Mouse (Mus musculus) layer of hippocampus, postnatal 36 days (tissue): ENCODE measurements around the gene Pdxp. TPM values are rescaled to one million over a fixed set of nuclear protein-coding genes. Genes with fewer than 3 reads are reported as not detected.
"Not testable (repeated sequence)": the region's sequence is repeated elsewhere in the genome, so short reads cannot be mapped to it uniquely, and the experiment has no call there.

Source experiments
- DNase-seq, 2 experiments: peaks; one replicate each; pipeline ENCODE4 v3.0.0; 2022
- total RNA-seq, 2 experiments: library from RNA; stranded (reverse); gene quantifications; 2 replicates each; pipeline ENCODE4 v1.2.3; 2021

The Pdxp gene
- total RNA-seq, result 100 to 1,000 TPM; 171 to 176 TPM

DNA sequence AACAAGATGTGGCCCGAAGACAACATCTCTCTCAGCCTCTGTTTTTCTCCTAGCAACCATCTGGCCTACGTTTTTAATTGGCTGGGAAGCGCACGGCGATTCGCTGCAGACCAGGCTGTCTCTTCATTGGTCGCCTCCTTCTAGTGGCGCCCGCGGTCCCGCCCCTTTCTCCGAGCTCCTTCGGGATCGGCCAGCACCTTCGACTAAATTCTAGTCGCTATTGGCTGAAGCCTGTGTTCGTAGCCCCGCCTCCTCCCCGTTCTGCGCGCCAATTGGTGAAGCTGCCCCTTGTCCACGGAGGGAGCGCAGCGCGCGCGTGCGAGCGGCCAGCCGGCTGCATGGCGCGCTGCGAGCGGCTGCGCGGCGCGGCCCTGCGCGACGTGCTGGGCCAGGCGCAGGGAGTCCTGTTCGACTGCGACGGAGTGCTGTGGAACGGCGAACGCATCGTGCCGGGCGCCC lies at the start of gene Pdxp:
TSS of gene Pdxp (plus strand) at position 288 of the 459 bp plus-strand sequence.
- peak; percentile 96 to 97 for DNase-seq

DNA sequence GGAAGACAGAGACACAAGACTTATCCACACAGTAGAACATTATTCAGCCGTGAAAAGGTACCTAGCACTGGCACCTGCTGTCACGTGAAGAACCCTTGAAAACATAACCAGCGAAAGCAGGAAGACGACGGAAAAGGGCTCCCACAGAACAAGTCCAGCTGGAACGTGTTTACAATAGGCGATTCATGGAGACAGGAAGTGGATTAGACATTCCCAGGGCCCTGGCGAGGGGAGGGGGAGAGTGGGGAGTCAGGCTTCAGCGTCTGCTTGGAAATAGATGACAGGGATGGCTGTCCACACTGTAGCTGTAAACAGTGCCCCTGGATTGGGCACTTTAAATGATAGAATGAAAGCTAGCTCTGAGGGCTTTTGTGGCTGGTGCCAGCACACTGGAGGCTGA lies 45.3 kb upstream of the Pdxp start:
- no peak for DNase-seq

DNA sequence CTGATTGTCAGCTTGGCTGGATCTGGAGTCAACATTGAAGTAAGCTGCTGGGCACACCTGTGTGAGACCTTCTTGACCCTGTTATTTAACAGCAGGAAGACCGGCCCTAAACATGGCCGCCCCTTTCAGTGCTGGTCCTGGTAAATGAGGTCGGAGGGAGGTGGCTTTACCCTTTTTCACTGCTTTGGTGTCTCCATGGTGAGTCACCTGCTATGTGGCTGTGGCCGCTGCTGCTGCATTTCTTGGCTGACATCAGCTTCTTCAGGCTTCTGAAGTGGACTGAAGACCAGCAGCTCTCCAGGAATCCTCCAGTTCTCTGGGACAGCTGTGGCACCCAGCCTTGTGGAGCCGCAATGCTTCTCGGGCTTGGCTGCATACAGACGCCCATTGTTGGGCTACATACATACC lies 44.9 kb upstream of the Pdxp start:
- DNase-seq, result no peak

DNA sequence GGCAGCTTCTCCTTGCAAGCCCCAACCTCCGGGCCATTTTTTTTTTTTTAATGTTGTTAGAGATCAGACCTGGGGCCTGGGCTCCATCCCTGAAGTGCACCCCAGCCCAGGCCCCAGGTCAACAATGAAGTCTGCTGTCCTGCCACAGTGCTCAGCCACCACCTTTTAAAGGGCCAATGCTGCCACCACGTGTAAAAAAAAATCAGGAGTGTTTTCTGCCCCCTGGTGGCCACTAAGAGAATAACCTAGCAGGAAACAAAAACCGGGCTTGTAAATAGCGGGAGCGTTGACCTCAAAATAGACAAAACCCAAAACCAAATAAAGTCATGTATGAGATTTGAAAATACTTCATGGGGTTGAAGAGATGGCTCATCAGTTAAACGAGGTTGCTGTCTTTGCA lies 43.9 kb upstream of the Pdxp start:
- DNase-seq, result peak in 1 of 2 experiments; percentile 23

DNA sequence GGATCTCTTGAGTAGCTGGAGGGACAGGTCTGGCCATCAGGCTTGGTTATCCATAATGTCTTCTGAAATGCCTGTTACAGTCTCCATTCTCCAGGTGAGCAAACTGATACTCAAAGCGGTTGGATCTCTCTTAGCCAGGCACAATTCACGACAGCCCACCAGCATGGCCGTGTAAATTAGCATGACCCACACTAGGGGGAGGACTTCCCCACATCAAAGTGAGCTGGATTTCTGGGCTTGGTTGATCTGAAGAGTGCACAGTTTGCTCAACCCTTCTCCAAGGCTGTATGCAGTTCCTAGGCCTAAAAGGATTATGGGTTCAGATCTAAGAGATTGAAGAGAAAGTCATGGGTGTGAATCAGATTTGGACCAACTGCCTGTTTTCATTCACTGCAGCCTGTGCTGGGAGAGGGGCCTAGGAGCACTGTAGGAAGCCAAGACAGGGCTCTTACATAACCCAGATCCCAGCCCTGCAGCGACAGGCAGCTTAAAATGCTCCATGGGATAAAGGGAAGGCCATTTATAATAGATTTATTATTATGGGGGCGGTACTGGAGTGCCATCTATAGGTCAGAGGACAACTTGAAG lies 41.6 kb upstream of the Pdxp start:
- DNase-seq, result no peak

DNA sequence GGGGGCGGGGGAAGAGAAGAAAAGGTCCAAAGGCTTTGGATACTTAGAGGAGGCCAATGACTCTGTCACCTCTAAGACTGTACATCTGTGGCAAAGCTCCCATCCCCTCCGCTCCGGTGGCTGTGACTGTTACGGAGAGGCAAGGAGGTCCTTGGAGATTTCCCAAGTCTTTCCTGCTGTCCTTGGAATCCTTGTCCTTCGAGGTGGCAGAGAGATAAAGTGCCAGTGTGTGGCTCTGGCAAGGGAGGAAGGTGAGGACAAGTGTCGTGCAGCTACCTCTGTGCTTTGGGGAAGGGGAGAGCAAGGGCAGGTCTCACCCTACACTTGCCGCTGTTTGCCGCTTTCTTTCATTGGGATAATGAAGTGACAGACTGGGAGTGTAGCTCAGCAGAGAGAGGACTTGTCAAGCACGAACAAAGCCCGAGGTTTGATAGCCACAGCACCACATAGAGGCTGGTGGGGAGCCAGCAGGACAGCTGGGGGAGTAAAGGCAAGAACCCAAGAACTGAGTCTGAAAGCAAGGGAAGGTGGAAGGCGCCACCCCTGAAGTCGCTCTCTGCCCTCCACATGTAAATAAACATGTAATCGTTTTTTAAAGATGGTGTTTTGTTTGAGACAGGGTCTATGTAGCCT lies 39.8 kb upstream of the Pdxp start:
- DNase-seq, result no peak

DNA sequence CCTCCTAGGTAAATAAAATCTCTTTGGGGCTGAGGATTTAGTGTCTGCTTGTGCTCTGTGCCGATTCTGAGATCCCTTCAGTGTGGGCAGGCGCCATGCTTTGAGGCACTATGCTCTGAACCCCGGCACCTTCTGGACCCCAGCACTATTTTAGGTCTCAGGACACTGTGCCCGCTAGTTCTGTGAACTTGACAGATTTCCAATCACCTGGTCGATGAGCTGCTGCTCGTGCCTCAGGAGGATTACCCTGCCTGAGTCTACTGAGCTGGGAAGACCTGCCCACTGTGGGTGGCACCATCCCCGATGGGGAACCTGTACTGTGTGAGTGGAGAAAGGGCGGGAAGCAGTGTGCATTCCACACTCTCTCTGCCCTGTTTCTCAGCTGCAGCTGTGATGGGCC lies 38.7 kb upstream of the Pdxp start:
- DNase-seq, result no peak

DNA sequence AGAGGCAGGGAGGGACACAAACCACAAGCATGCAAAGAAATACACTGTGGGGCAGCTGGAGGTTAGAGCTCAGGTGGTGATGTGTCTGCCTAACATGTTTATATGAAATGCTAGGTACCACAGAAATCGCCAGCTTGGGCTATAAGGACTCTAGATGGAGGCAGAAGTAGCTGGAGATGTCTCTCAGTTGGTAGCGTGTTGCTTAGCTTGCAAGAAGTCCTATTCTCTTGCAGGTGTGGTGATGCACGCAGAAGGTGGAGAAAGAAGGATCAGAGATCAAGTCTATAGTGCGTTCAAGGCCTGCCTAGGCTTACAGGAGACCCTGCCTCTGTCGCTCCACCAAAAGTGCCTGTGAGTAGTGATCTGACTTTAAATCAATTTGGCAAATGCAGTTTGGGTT lies 38.2 kb upstream of the Pdxp start:
- DNase-seq, result no peak

DNA sequence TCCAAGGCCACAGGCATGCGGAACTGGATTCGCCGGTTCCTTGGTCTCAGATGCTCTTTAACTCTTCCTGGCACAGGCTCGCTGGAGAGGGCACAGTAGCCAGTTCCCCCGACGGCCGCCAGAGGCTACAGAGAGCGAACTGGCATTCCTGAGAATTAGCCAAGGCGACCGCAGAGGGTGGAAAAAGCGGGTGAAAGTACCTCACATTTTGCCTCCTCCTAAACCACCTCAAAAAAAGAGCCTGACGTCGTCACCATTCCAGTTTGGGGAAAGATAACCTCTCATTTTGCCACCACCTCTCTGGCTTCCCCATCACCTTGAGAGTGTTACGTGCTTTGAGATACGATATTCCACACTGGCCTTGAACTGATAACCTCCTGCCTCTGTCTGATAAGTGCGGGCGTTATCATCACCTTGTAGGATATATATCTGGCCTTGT lies 37.4 kb upstream of the Pdxp start:
- DNase-seq, result peak; percentile 62 to 67

DNA sequence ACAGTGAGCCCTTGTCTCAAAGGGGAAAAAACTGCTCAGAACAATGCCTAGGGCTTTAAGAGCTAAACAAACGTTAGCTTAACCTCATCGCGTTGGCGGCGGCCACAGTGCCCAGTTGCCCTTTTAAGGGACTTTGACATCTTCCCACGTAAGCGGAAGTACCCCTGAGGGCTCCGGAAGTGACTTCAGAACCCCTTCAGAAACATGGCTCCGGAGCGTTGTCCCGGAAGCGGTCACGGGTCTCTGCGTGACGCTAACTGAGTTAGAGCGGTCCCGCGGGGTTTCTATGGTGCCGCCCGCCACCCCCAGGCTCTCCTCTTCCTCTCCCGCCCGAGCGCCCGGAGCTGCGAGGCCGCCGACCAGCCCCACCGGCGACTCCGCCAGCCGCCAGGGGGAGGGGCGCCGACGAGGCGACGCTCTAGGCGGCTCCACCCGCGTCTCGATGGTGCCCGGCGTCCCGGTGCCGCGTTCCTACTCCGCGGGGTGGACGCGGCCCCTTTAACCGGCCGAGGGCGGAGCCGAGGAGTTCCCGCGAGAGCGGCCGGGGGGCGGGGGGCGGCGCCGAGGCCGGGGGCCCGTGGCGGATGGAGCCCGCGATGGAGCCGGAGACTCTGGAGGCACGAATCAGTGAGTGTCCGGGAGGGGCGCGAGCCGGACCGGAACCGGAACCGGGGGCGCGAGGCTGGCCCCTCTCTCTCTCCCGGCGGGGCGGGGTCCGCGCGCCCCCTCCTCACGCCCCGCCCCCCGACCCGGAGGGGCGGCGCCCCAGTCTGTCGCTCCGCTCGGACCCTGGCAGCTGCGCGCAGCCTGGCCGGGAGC lies 36.5 kb upstream of the Pdxp start, which contains the start of gene Gga1:
TSS of gene Gga1 (plus strand) at position 200 of the 819 bp plus-strand sequence.
- DNase-seq, result peak; percentile 95

DNA sequence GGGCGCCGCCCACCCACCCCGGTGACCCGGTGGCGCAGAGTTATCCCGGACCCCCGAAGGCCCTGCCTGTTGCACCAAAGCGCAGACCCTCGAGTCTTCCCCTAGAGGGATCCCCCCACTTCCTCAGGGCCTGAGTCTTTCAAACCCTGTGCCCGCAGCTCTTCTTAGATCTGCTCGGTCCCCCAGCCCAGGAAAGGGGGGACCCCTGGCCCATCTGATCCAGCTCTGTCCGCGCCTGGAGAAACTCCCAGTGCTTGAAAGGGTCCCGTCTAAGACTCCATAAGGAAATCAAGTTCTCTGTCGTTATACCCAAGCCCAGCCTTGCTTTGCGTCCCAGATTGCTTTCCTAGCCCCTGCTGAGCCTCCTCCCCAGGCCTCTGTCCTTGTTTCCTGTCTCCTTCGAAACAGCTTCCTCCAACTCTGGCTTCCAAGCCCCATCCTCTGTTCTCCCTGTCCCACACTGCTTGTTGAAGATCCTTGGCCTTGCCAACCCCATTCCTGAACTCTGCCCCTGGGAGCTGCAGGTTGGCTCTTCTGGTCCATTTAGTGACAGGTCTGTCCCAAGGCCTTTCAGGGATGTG lies 35.8 kb upstream of the Pdxp start:
- peak in 1 of 2 experiments; percentile 31 for DNase-seq

DNA sequence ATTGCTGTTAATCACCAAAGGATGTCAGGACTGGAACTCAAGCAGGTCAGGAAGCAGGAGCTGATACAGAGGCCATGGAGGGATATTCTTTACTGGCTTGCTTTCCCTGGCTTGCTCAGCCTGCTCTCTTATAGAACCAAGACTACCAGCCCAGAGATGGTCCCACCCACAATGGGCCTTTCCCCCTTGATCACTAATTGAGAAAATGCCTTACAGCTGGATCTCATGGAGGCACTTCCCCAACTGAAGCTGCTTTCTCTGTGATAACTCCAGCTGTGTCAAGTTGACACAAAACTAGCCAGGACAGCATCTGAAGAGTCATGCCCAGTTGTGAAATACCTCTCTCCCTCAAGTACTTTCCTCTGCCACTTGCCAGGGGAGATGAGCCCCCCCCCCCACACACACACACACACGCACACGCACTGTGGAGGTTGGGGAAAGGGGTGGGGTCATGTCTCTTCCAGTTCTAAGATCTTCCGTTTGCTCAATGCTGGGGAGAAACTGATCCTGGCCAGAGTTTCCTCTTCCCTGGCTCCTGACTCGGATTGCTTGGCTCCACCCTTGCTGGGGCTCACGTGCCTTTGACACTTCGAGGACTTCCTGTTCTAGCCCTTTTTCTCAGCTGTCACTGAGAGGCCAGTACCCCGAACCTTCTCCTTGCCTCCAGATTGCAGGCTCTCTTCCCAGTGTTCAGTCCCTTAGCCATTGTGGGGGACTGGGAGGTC lies 34.8 kb upstream of the Pdxp start:
- not testable (repeated sequence) for DNase-seq

DNA sequence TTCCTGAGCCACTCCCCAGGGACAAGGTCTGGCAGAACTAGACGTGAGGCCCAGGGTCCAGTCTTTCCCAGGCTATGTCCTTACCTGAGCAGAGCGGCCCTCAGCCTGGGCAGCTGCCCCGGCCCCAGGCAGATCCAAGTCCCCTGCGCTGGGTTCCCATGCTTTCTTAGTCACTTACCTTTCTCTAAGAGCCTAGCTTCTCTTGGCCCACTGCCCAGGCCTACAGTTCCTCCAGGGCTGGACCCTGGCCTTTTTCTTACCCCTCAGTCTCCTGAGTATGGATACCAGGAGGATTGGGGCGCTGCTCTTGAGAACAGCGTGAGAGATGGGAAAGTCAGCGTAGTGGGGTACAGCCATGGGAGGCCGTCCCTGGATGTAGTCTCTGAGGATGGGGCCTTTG lies 33.3 kb upstream of the Pdxp start:
- DNase-seq, result no peak

DNA sequence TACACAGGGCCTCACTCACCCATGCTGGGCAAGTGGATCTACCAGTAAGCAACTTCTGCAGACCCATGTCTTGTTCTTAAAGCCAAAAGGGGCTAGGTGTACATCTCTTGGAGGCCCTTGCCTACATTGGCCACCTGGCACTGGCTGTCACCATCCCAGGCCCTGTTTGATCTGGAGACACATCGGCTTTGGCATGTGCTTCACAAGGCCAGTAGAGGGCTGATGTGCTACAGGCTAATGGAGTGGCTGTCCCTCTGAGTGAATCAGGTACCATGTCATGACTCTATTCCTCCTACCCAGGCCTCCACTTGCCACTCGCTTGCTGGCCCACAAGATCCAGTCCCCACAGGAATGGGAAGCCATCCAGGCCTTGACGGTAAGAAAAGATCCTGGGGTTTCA lies 31.9 kb upstream of the Pdxp start:
- no peak for DNase-seq

DNA sequence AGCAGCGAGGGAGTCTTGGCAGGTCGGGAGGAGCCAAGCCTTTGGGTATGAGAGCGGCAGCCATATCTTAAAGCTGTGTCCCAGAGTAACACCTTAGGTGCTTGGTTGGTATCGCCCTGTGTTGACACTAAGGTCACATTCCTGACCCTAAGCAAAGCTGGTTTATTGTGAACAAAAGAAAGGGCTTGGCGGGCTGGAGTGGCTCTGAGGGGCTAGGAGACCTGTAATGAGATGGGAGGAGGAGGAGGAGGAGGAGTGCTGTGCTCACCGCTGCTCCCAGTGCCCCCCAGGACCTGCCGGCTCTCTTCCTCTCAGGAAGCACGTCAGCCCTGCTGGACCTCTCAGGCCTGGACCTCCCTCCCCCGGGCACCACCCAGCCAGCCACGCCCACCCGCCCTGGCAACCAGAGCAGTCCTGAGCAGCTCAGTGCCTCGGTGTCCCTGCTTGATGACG lies 24.3 kb upstream of the Pdxp start:
- no peak for DNase-seq

DNA sequence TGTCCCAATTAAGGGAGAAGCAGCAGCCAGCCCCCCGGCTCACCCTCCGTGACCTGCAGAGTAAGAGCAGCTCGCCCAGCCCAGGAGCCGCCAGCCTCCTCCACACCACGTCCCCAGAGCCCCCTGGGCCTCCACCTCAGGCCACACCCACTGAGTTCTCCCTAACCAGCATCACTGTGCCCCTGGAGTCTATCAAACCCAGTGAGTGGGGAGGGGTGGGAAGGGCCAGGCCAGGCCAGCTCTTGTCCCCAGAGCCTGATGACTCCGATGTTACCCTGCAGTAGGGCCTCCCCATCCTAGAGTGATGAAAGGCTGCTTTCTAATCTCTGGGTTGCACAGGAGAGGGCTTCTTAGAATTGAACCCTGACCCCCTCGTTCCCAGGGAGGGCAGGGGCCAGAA lies 21.3 kb upstream of the Pdxp start:
- DNase-seq, result no peak

DNA sequence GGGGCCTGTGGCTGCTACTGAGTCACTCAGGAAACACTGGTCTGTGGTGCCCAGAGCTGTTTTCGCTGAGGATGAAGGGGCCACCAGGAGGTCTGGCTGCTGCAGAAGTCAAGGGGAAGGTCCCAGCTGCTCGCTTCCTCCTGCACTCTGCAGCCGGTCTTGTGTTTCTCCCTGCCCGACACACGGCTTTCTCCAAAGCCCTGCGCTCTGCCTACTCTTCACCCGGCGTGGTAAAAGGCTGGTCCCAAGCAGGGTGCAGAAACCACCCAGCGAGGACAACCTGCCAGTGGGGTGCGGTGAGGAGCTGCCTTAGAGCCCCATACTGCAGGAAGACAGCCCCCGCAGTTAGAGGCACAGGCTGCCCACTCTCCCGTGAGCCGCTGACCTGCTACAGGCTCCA lies 19.0 kb upstream of the Pdxp start:
- DNase-seq, result no peak

DNA sequence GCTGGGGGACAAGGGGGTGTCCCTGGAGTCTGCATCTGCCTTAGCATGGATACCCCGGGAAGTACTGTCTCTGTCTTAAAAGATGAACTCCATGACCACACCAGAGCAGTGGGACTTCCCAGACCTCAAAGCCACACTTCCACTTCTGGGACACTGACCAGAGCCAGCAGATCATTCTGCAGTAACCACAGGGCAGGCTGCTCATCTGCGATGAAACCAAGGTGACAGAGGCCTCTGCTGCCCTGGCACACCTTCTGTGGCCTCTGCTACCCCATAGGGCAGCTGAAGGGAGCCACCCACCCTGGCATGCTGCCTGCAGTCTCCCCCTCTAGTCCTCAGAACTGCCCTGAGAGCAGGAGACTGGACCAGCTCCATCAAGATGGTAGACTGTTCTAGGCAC lies 18.0 kb upstream of the Pdxp start:
- DNase-seq, result no peak

DNA sequence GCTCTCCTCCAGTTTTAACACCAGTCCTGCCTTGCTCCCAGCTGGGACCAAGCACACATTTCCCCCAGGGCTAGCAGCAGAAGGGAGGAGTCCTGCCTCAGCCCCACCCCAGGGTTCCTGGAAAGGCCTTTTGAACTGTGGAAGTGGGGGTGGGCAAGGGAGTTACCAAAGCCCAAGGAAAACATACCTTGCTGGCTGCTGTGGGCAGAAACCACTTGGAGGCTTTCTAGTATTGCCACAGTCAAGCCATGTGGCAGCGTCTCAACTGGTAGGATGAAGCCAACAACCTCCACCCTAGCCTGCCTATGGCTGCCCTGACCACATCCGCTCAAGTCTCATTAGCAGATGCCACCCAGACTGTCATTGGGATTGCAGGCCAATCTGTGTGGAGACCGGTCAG lies 17.6 kb upstream of the Pdxp start:
- DNase-seq, result no peak

DNA sequence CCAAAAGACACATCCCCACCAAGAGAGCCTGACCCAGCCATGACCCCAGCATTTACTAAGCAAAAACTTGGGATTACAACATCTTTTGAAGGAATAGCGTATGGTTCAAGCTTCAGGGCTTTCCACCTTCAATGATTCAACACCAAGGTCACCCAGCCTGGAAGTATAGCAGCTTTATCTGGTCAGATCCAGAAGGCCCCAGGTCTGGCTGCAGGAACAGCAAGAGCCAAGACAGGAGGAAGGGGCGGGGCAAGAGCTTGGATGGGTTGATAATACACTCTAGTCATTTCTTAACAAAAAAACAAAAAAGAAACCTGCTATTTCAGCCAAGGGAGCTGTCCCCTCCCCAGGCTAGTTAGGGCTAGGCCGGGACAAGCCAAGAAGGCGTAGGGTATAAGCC lies 16.2 kb upstream of the Pdxp start:
- no peak for DNase-seq

DNA sequence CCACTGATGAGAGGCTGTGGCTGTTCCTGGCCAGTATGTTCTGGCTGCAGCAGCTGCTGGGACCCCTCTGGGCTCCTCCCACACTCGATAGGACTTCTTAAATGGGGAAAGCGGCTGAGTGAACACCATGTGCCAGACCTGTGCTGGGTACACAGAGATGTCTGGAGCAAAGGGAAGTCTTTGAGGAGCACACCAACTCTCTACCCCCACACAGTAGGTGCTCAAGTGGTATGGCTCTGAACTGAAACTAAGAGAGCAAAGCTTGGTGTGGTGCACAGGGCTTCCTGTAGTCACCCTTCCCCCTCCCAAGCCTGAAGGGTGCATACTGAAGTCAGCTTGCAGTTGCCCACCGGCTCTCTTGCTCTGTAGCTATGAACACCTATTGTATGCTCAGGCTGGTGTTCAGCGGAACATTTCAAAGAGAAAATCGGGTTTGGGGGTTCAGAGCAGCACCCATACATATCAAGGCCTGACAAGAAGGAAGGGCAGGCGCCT lies 15.2 kb upstream of the Pdxp start:
- no peak for DNase-seq

DNA sequence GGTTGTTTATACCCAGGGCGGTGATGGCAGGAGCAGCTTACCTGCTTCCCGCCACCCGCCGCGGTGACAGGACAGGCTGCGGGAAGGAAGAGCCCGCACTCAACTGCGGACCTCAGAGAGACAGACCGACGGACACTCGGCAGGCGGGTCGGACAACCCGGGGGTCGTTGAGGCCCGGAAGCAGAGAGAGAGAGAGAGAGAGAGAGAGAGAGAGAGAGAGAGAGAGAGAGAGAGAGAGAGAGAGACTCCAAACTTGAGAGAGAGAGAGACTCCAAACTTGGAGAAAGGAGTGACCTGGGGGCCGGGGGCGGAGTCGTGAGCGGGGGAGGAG lies 14.3 kb upstream of the Pdxp start, which contains the start of gene Gm49510:
TSS of gene Gm49510 (plus strand) at position 259 of the 331 bp plus-strand sequence.
- DNase-seq, result no peak
